Mouse (Mus musculus): ENCODE results near the gene Scimp. TPM values are rescaled to one million over a fixed set of nuclear protein-coding genes. Genes with fewer than 3 reads are reported as not detected.
A peak's percentile ranks its signal among the peaks of the same experiment; 100 is the strongest.

Gene Scimp
- polyA plus RNA-seq, 1 experiment from 2014 or later = 0.62 TPM

- Histone ChIP-seq H3K4me1 (ENCODE audit: control insufficient read depth in 2 of 2, insufficient read depth in 2 of 2, low read length in 2 of 2) (peaks cover 4 to 7% of the 10 kb centered on the region in 2 experiments), H3K9me3 (ENCODE audit: control insufficient read depth, low read length) (no peaks in the 10 kb centered on the region), H3K9ac (ENCODE audit: low read length) (no peak overlapping the region), H3K27ac (replicated peaks in 1 of 2; ENCODE audit: control insufficient read depth in 1 of 2, insufficient read depth in 1 of 2, low read depth in 2 of 2, low read length in 2 of 2) (no peak overlapping the region), H3K27me3 (ENCODE audit: control insufficient read depth, insufficient read depth, low read length) (no peaks in the 10 kb centered on the region), H3K36me3 (ENCODE audit: control insufficient read depth, insufficient read depth, low read length) (no peaks in the 10 kb centered on the region), H3K4me3 (ENCODE audit: control insufficient read depth in 1 of 2, insufficient read depth in 1 of 2, low read depth in 1 of 2, low read length in 2 of 2) (no peak overlapping the region), H3K4me2 (ENCODE audit: low read length) (peak overlapping the region; percentile 4; the same call in 1 of the 2 replicates)
- no peak; the same call in 1 of the 2 replicates for ATAC-seq (ENCODE audit: insufficient number of reproducible peaks, insufficient read depth, low FRiP score, low read depth)
- 41% methylated on average over 17 of the region's 17 CpGs for WGBS
These were observed 9.6 kb upstream of the Scimp start for GRCm38 (mm10) chr11:70821728-70822591.

GRCm38 (mm10) chr11:70820120-70820519 lies 7.7 kb upstream of the Scimp start:
- no peak for ATAC-seq (ENCODE audit: insufficient number of reproducible peaks, insufficient read depth, low FRiP score, low read depth)
- no peaks in the 10 kb centered on the region for H3K36me3 ChIP-seq (ENCODE audit: control insufficient read depth, insufficient read depth, low read length)
- peaks cover 4 to 7% of the 10 kb centered on the region in 2 experiments for H3K4me1 ChIP-seq (ENCODE audit: control insufficient read depth in 2 of 2, insufficient read depth in 2 of 2, low read length in 2 of 2)
- H3K9ac ChIP-seq (ENCODE audit: low read length) = no peak overlapping the region
- no peaks in the 10 kb centered on the region for H3K27me3 ChIP-seq (ENCODE audit: control insufficient read depth, insufficient read depth, low read length)
- no peak overlapping the region for H3K4me2 ChIP-seq (ENCODE audit: low read length)
- H3K4me3 ChIP-seq (ENCODE audit: control insufficient read depth in 1 of 2, insufficient read depth in 1 of 2, low read depth in 1 of 2, low read length in 2 of 2) = no peak overlapping the region
- WGBS = 83% methylated on average over 8 of the region's 8 CpGs
- no peaks in the 10 kb centered on the region for H3K9me3 ChIP-seq (ENCODE audit: control insufficient read depth, low read length)
- no peak overlapping the region for H3K27ac ChIP-seq (replicated peaks in 1 of 2; ENCODE audit: control insufficient read depth in 1 of 2, insufficient read depth in 1 of 2, low read depth in 2 of 2, low read length in 2 of 2)

- no peaks in the 10 kb centered on the region for H3K36me3 ChIP-seq (ENCODE audit: control insufficient read depth, insufficient read depth, low read length)
- no peak overlapping the region for H3K4me2 ChIP-seq (ENCODE audit: low read length)
- no peak overlapping the region for H3K9ac ChIP-seq (ENCODE audit: low read length)
- peaks cover 0 to under 1% of the 10 kb centered on the region in 2 experiments; a peak in 2 of 4 replicates for H3K4me1 ChIP-seq (ENCODE audit: control insufficient read depth in 2 of 2, insufficient read depth in 2 of 2, low read length in 2 of 2)
- H3K9me3 ChIP-seq (ENCODE audit: control insufficient read depth, low read length) = no peaks in the 10 kb centered on the region
- no peak for ATAC-seq (ENCODE audit: insufficient number of reproducible peaks, insufficient read depth, low FRiP score, low read depth)
- no peak overlapping the region for H3K4me3 ChIP-seq (ENCODE audit: control insufficient read depth in 1 of 2, insufficient read depth in 1 of 2, low read depth in 1 of 2, low read length in 2 of 2)
- H3K27me3 ChIP-seq (ENCODE audit: control insufficient read depth, insufficient read depth, low read length) = no peaks in the 10 kb centered on the region
- 53% methylated on average over 4 of the region's 4 CpGs for WGBS
- no peak overlapping the region for H3K27ac ChIP-seq (replicated peaks in 1 of 2; ENCODE audit: control insufficient read depth in 1 of 2, insufficient read depth in 1 of 2, low read depth in 2 of 2, low read length in 2 of 2)
These were observed 4.4 kb upstream of the Scimp start for GRCm38 (mm10) chr11:70816770-70817169.

GRCm38 (mm10) chr11:70815498-70816078 lies 3.2 kb upstream of the Scimp start:
- H3K9ac ChIP-seq (ENCODE audit: low read length) = no peak overlapping the region
- 23% methylated on average over 6 of the region's 6 CpGs for WGBS
- no peaks in the 10 kb centered on the region for H3K36me3 ChIP-seq (ENCODE audit: control insufficient read depth, insufficient read depth, low read length)
- no peaks in the 10 kb centered on the region for H3K27me3 ChIP-seq (ENCODE audit: control insufficient read depth, insufficient read depth, low read length)
- no peak overlapping the region for H3K4me2 ChIP-seq (ENCODE audit: low read length)
- H3K4me3 ChIP-seq (ENCODE audit: control insufficient read depth in 1 of 2, insufficient read depth in 1 of 2, low read depth in 1 of 2, low read length in 2 of 2) = no peak overlapping the region
- no peaks in the 10 kb centered on the region for H3K9me3 ChIP-seq (ENCODE audit: control insufficient read depth, low read length)
- no peaks in the 10 kb centered on the region for H3K4me1 ChIP-seq (ENCODE audit: control insufficient read depth in 2 of 2, insufficient read depth in 2 of 2, low read length in 2 of 2)
- ATAC-seq (ENCODE audit: insufficient number of reproducible peaks, insufficient read depth, low FRiP score, low read depth) = no peak
- H3K27ac ChIP-seq (replicated peaks in 1 of 2; ENCODE audit: control insufficient read depth in 1 of 2, insufficient read depth in 1 of 2, low read depth in 2 of 2, low read length in 2 of 2) = no peak overlapping the region

GRCm38 (mm10) chr11:70815071-70815470 lies 2.7 kb upstream of the Scimp start:
- Histone ChIP-seq H3K27me3 (ENCODE audit: control insufficient read depth, insufficient read depth, low read length) (no peaks in the 10 kb centered on the region), H3K27ac (replicated peaks in 1 of 2; ENCODE audit: control insufficient read depth in 1 of 2, insufficient read depth in 1 of 2, low read depth in 2 of 2, low read length in 2 of 2) (no peak overlapping the region)
- ATAC-seq (ENCODE audit: insufficient number of reproducible peaks, insufficient read depth, low FRiP score, low read depth) = no peak

GRCm38 (mm10) chr11:70811471-70812240 lies 730 bp downstream of the Scimp start:
- Histone ChIP-seq H3K9ac (ENCODE audit: low read length) (no peak overlapping the region), H3K36me3 (ENCODE audit: control insufficient read depth, insufficient read depth, low read length) (no peaks in the 10 kb centered on the region), H3K9me3 (ENCODE audit: control insufficient read depth, low read length) (no peaks in the 10 kb centered on the region), H3K27me3 (ENCODE audit: control insufficient read depth, insufficient read depth, low read length) (no peaks in the 10 kb centered on the region), H3K27ac (replicated peaks in 1 of 2; ENCODE audit: control insufficient read depth in 1 of 2, insufficient read depth in 1 of 2, low read depth in 2 of 2, low read length in 2 of 2) (no peak overlapping the region), H3K4me2 (ENCODE audit: low read length) (no peak overlapping the region), H3K4me1 (ENCODE audit: control insufficient read depth in 2 of 2, insufficient read depth in 2 of 2, low read length in 2 of 2) (no peaks in the 10 kb centered on the region), H3K4me3 (ENCODE audit: control insufficient read depth in 1 of 2, insufficient read depth in 1 of 2, low read depth in 1 of 2, low read length in 2 of 2) (no peak overlapping the region)
- 55% methylated on average over 13 of the region's 13 CpGs for WGBS
- ATAC-seq (ENCODE audit: insufficient number of reproducible peaks, insufficient read depth, low FRiP score, low read depth) = no peak

More at GRCm38 (mm10) chr11:70815071-70815470, 2.7 kb upstream of the Scimp start:
- 79% methylated on average over 8 of the region's 8 CpGs for WGBS
- Histone ChIP-seq H3K4me3 (ENCODE audit: control insufficient read depth in 1 of 2, insufficient read depth in 1 of 2, low read depth in 1 of 2, low read length in 2 of 2) (no peak overlapping the region), H3K4me1 (ENCODE audit: control insufficient read depth in 2 of 2, insufficient read depth in 2 of 2, low read length in 2 of 2) (no peaks in the 10 kb centered on the region), H3K9me3 (ENCODE audit: control insufficient read depth, low read length) (no peaks in the 10 kb centered on the region), H3K4me2 (ENCODE audit: low read length) (no peak overlapping the region), H3K9ac (ENCODE audit: low read length) (no peak overlapping the region), H3K36me3 (ENCODE audit: control insufficient read depth, insufficient read depth, low read length) (no peaks in the 10 kb centered on the region)

- no peak for ATAC-seq (ENCODE audit: insufficient number of reproducible peaks, insufficient read depth, low FRiP score, low read depth)
- no peaks in the 10 kb centered on the region for H3K36me3 ChIP-seq (ENCODE audit: control insufficient read depth, insufficient read depth, low read length)
- H3K4me2 ChIP-seq (ENCODE audit: low read length) = no peak overlapping the region
- WGBS = 79% methylated on average over 5 of the region's 5 CpGs
- no peaks in the 10 kb centered on the region for H3K9me3 ChIP-seq (ENCODE audit: control insufficient read depth, low read length)
- no peak overlapping the region for H3K4me3 ChIP-seq (ENCODE audit: control insufficient read depth in 1 of 2, insufficient read depth in 1 of 2, low read depth in 1 of 2, low read length in 2 of 2)
- no peak overlapping the region for H3K9ac ChIP-seq (ENCODE audit: low read length)
- no peak overlapping the region for H3K27ac ChIP-seq (replicated peaks in 1 of 2; ENCODE audit: control insufficient read depth in 1 of 2, insufficient read depth in 1 of 2, low read depth in 2 of 2, low read length in 2 of 2)
- H3K4me1 ChIP-seq (ENCODE audit: control insufficient read depth in 2 of 2, insufficient read depth in 2 of 2, low read length in 2 of 2) = no peaks in the 10 kb centered on the region
- no peaks in the 10 kb centered on the region for H3K27me3 ChIP-seq (ENCODE audit: control insufficient read depth, insufficient read depth, low read length)
These were observed 1.3 kb downstream of the Scimp start for GRCm38 (mm10) chr11:70811041-70811440.
